ENCODE assay signal across 15 mouse cellular contexts in genomic region chr3:36640787-36641186, GRCm38 (mm10). TPM values are rescaled to one million over a fixed set of nuclear protein-coding genes. Genes with fewer than 3 reads are reported as not detected.
DNase-seq lines count a peak whose midpoint lies in the region; ATAC-seq and TF ChIP-seq lines count a peak whose summit lies in the region.
"Had no signal": no experiment of that assay in that cellular context is flagged by ENCODE, and none has a peak within 500 bp of the region (broad histone marks: within the 10 kb centered on the region; RNA-seq: fewer than 3 reads in every experiment).

No protein-coding gene starts in this region.

- 63% methylated on average over 2 of the region's 2 CpGs for WGBS in hindbrain, embryonic 11.5 days
- WGBS in hindbrain, embryonic 14.5 days: 68% methylated on average over 2 of the region's 2 CpGs
- 62% methylated on average over 2 of the region's 2 CpGs for WGBS in liver, postnatal 0 days (ENCODE audit: insufficient replicate concordance)
- 63% methylated on average over 2 of the region's 2 CpGs for WGBS in forebrain, embryonic 14.5 days

- H3K27ac ChIP-seq in hindbrain, embryonic 11.5 days (ENCODE audit: low read depth, low read length): no peak overlapping the region
- H3K27ac ChIP-seq in hindbrain, embryonic 14.5 days: no peak overlapping the region
- no peak overlapping the region for H3K27ac ChIP-seq in testis, adult 2 months (ENCODE audit: control insufficient read depth, insufficient read depth, low read depth, low read length)
- H3K27ac ChIP-seq in liver, postnatal 0 days (ENCODE audit: low read depth): no peak overlapping the region
- H3K27ac ChIP-seq in forebrain, embryonic 14.5 days (ENCODE audit: low read depth, low read length): no peak overlapping the region
- H3K27ac ChIP-seq: forebrain, embryonic 10.5 days; heart, embryonic 15.5 days; limb, embryonic 13.5 days; macrophage had no signal

- TF ChIP-seq EP300 in liver, postnatal 0 days (IDR thresholded peaks at IDR 0.05; ENCODE audit: low read depth): no peak

- H3K4me1 ChIP-seq in hindbrain, embryonic 11.5 days (replicated peaks; ENCODE audit: control insufficient read depth, insufficient read depth, low read length): no peaks in the 10 kb centered on the region
- H3K4me1 ChIP-seq in hindbrain, embryonic 14.5 days (replicated peaks; ENCODE audit: control insufficient read depth, insufficient read depth, low read length): no peaks in the 10 kb centered on the region
- H3K4me1 ChIP-seq in testis, adult 2 months (ENCODE audit: control insufficient read depth, insufficient read depth, low read length): no peaks in the 10 kb centered on the region
- H3K4me1 ChIP-seq in liver, postnatal 0 days (ENCODE audit: insufficient read depth): no peaks in the 10 kb centered on the region
- no peaks in the 10 kb centered on the region for H3K4me1 ChIP-seq in forebrain, embryonic 14.5 days (ENCODE audit: control insufficient read depth, insufficient read depth, low read length)
- H3K4me1 ChIP-seq: forebrain, embryonic 10.5 days; heart, embryonic 15.5 days; limb, embryonic 13.5 days had no signal

- no peaks in the 10 kb centered on the region for H3K27me3 ChIP-seq in hindbrain, embryonic 11.5 days (ENCODE audit: control insufficient read depth, insufficient read depth, low read length)
- no peaks in the 10 kb centered on the region for H3K27me3 ChIP-seq in hindbrain, embryonic 14.5 days (ENCODE audit: control insufficient read depth, insufficient read depth, low read length)
- no peaks in the 10 kb centered on the region for H3K27me3 ChIP-seq in testis, adult 2 months (ENCODE audit: control insufficient read depth, insufficient read depth, low read length)
- no peaks in the 10 kb centered on the region for H3K27me3 ChIP-seq in liver, postnatal 0 days (ENCODE audit: insufficient read depth, low read length)
- H3K27me3 ChIP-seq in forebrain, embryonic 14.5 days (replicated peaks; ENCODE audit: control insufficient read depth, insufficient read depth, low read length): no peaks in the 10 kb centered on the region
- H3K27me3 ChIP-seq: heart, embryonic 15.5 days; limb, embryonic 13.5 days had no signal

- no peak overlapping the region for H3K4me3 ChIP-seq in hindbrain, embryonic 11.5 days (ENCODE audit: low read depth, low read length)
- H3K4me3 ChIP-seq in hindbrain, embryonic 14.5 days (replicated peaks; ENCODE audit: low read length): no peak overlapping the region
- H3K4me3 ChIP-seq in testis, adult 2 months (ENCODE audit: control insufficient read depth, low read depth, low read length): no peak overlapping the region
- no peak overlapping the region for H3K4me3 ChIP-seq in liver, postnatal 0 days (ENCODE audit: low read depth, low read length)
- H3K4me3 ChIP-seq in forebrain, embryonic 14.5 days (ENCODE audit: low read depth, low read length): no peak overlapping the region
- H3K4me3 ChIP-seq: forebrain, embryonic 10.5 days; heart, embryonic 15.5 days; limb, embryonic 13.5 days had no signal

- H3K9me3 ChIP-seq in hindbrain, embryonic 11.5 days (ENCODE audit: control insufficient read depth, low read length): no peaks in the 10 kb centered on the region
- no peaks in the 10 kb centered on the region for H3K9me3 ChIP-seq in hindbrain, embryonic 14.5 days (ENCODE audit: control insufficient read depth, low read length)
- H3K9me3 ChIP-seq in liver, postnatal 0 days (ENCODE audit: low read length): no peaks in the 10 kb centered on the region
- no peaks in the 10 kb centered on the region for H3K9me3 ChIP-seq in forebrain, embryonic 14.5 days (replicated peaks; ENCODE audit: control insufficient read depth, low read length)
- H3K9me3 ChIP-seq: forebrain, embryonic 10.5 days; heart, embryonic 15.5 days; limb, embryonic 13.5 days had no signal

- no peak overlapping the region for H3K4me2 ChIP-seq in hindbrain, embryonic 11.5 days (replicated peaks; ENCODE audit: low read depth, low read length)
- no peak overlapping the region for H3K4me2 ChIP-seq in hindbrain, embryonic 14.5 days (replicated peaks)
- H3K4me2 ChIP-seq in liver, postnatal 0 days (ENCODE audit: low read depth, low read length): no peak overlapping the region
- H3K4me2 ChIP-seq in forebrain, embryonic 14.5 days (ENCODE audit: low read length): no peak overlapping the region
- H3K4me2 ChIP-seq: heart, embryonic 15.5 days; limb, embryonic 13.5 days had no signal

- peak; percentile 60; the same call in 1 of the 2 replicates for TF ChIP-seq CTCF in testis, adult 2 months (IDR thresholded peaks at IDR 0.05; ENCODE audit: control insufficient read depth, insufficient read depth, insufficient replicate concordance, low read depth, low read length)
- peak; percentile 53 for TF ChIP-seq CTCF in liver, postnatal 0 days (IDR thresholded peaks at IDR 0.05; ENCODE audit: low read depth)

- TF ChIP-seq POLR2A in testis, adult 2 months (IDR thresholded peaks at IDR 0.05; ENCODE audit: control insufficient read depth, low read depth, low read length): no peak

- no peaks in the 10 kb centered on the region for H3K36me3 ChIP-seq in hindbrain, embryonic 11.5 days (ENCODE audit: control insufficient read depth, insufficient read depth, low read length)
- H3K36me3 ChIP-seq in hindbrain, embryonic 14.5 days (replicated peaks; ENCODE audit: control insufficient read depth, insufficient read depth): no peaks in the 10 kb centered on the region
- H3K36me3 ChIP-seq in testis, adult 2 months (ENCODE audit: control insufficient read depth, insufficient read depth, low read length): no peaks in the 10 kb centered on the region
- H3K36me3 ChIP-seq in liver, postnatal 0 days (replicated peaks; ENCODE audit: insufficient read depth, low read length): no peaks in the 10 kb centered on the region
- no peaks in the 10 kb centered on the region for H3K36me3 ChIP-seq in forebrain, embryonic 14.5 days (ENCODE audit: control insufficient read depth, insufficient read depth, low read length)
- H3K36me3 ChIP-seq: forebrain, embryonic 10.5 days; limb, embryonic 13.5 days had no signal

- no peak for ATAC-seq in hindbrain, embryonic 11.5 days (ENCODE audit: low FRiP score)
- ATAC-seq in hindbrain, embryonic 14.5 days (ENCODE audit: low FRiP score): no peak
- no peak for ATAC-seq in liver, postnatal 0 days
- ATAC-seq in forebrain, embryonic 14.5 days: no peak
- ATAC-seq: intestine, embryonic 16.5 days had no signal

- DNase-seq in hindbrain, embryonic 11.5 days (ENCODE audit: low spot score): peak; percentile 21
- DNase-seq in hindbrain, embryonic 14.5 days (ENCODE audit: low spot score): no peak
- no peak for DNase-seq in testis, postnatal 10 days (ENCODE audit: low spot score)
- DNase-seq in MEL-GATA-1-ER (ENCODE audit: extremely low read depth, low read depth): peak; percentile 3
- no peak for DNase-seq in liver, postnatal 0 days
- DNase-seq in forebrain, embryonic 14.5 days (ENCODE audit: low spot score): no peak
- DNase-seq in ovary, postnatal 10 days (ENCODE audit: low spot score): no peak
- DNase-seq: cerebellum, postnatal 25 days; gastrocnemius, postnatal 10 days had no signal

- H3K9ac ChIP-seq in hindbrain, embryonic 11.5 days (ENCODE audit: low read depth, low read length): no peak overlapping the region
- no peak overlapping the region for H3K9ac ChIP-seq in hindbrain, embryonic 14.5 days
- no peak overlapping the region for H3K9ac ChIP-seq in liver, postnatal 0 days (replicated peaks)
- H3K9ac ChIP-seq in forebrain, embryonic 14.5 days (ENCODE audit: low read length): no peak overlapping the region
- H3K9ac ChIP-seq: heart, embryonic 15.5 days; limb, embryonic 13.5 days had no signal

RNA-seq across cellular contexts. Expression of gene Bbs7, which starts 27.5 kb away (rescaled TPM):
- 20.2 and 23.1 TPM in 2 replicates for polyA plus RNA-seq in hindbrain, embryonic 11.5 days (2014; fragmentation: Nextera tagmentation; extraction: Ambion mirVana)
- polyA plus RNA-seq in hindbrain, embryonic 14.5 days (2014; fragmentation: Nextera tagmentation; extraction: Ambion mirVana): 20.6 and 24.0 TPM in 2 replicates
- 25.7 and 28.7 TPM in 2 replicates for polyA plus RNA-seq in testis, adult 2 months (2012; rRNA removed)
- polyA plus RNA-seq in liver, postnatal 0 days (2015; fragmentation: Nextera tagmentation; extraction: Ambion mirVana): 3.4 and 3.9 TPM in 2 replicates
- polyA plus RNA-seq in forebrain, embryonic 14.5 days (2014; fragmentation: Nextera tagmentation; extraction: Ambion mirVana): 16.6 and 20.2 TPM in 2 replicates

RNA-seq across cellular contexts. Expression of gene Trpc3, which starts 49.2 kb away (rescaled TPM):
- 4.3 and 5.2 TPM in 2 replicates for polyA plus RNA-seq in hindbrain, embryonic 11.5 days (2014; fragmentation: Nextera tagmentation; extraction: Ambion mirVana)
- polyA plus RNA-seq in hindbrain, embryonic 14.5 days (2014; fragmentation: Nextera tagmentation; extraction: Ambion mirVana): 16.3 and 20.0 TPM in 2 replicates
- polyA plus RNA-seq in testis, adult 2 months (2012; rRNA removed): 0.21 and 0.26 TPM in 2 replicates
- 0.26 and 0.46 TPM in 2 replicates for polyA plus RNA-seq in liver, postnatal 0 days (2015; fragmentation: Nextera tagmentation; extraction: Ambion mirVana)
- 4.8 and 5.6 TPM in 2 replicates for polyA plus RNA-seq in forebrain, embryonic 14.5 days (2014; fragmentation: Nextera tagmentation; extraction: Ambion mirVana)
- polyA plus RNA-seq: macrophage had no signal

Comparison
In these comparisons a context has a peak if more than half of its experiments do, and no peak if none do; other contexts are left out.
1. DNase-seq: peak in hindbrain, embryonic 11.5 days (single experiment) and MEL-GATA-1-ER (single experiment); none in hindbrain, embryonic 14.5 days (single experiment), testis, postnatal 10 days (single experiment), liver, postnatal 0 days (single experiment), forebrain, embryonic 14.5 days (single experiment) and ovary, postnatal 10 days (single experiment).